ENCODE assay signal across 26 mouse cellular contexts in the genomic region with DNA sequence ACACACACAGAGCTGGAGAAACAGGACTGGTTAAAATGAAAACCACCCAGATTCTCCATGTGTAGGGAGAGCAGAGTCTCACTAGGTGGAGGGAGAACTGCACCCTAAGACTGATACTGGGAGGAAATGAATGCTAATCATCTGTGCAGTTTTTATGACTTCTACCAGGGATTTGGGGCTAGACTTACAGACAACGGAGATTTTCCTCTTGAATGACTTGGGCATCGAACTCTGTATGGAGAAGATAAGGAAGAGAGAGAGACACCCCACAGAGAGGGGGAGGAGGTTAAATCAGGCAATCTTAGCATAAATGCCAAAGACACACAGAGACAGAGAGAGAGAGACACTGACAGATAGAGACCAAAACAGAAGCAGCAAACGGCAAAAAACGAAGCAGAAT. TPM values are rescaled to one million over a fixed set of nuclear protein-coding genes. Genes with fewer than 3 reads are reported as not detected.
DNase-seq lines count a peak whose midpoint lies in the region; ATAC-seq and TF ChIP-seq lines count a peak whose summit lies in the region.
"Had no signal": no experiment of that assay in that cellular context is flagged by ENCODE, and none has a peak within 500 bp of the region (broad histone marks: within the 10 kb centered on the region; RNA-seq: fewer than 3 reads in every experiment).

No protein-coding gene starts in this region.

- no peak for TF ChIP-seq POLR2A in MEL (IDR thresholded peaks at IDR 0.05; ENCODE audit: control insufficient read depth in 1 of 2, insufficient read depth in 1 of 2, low read depth in 1 of 2, low read length in 2 of 2, poor library complexity in 1 of 2)

- H3K4me2 ChIP-seq in liver, postnatal 0 days (ENCODE audit: low read depth, low read length) = no peak overlapping the region

- TF ChIP-seq CTCF in G1E (IDR thresholded peaks at IDR 0.05; ENCODE audit: low read depth, low read length) (no peak), MEL (IDR thresholded peaks at IDR 0.05 in 2 of 3, conservative IDR thresholded peaks at IDR 0.05 in 1 of 3; ENCODE audit: control insufficient read depth in 1 of 3, insufficient read depth in 1 of 3, low read depth in 2 of 3, low read length in 3 of 3, poor library complexity in 1 of 3, severe bottlenecking in 1 of 3) (no peak)
- TF ChIP-seq CTCF in gastrocnemius, adult 2 months (IDR thresholded peaks at IDR 0.05) = no peak
- no peak for TF ChIP-seq CTCF in liver, postnatal 0 days (IDR thresholded peaks at IDR 0.05; ENCODE audit: low read depth)

- DNase-seq in G1E (ENCODE audit: low spot score) = peak; percentile 61
- DNase-seq in MEL (ENCODE audit: low read depth, low spot score) = peak; percentile 82
- no peak for DNase-seq in gastrocnemius, adult 2 months
- no peak for DNase-seq in ovary, postnatal 14 days (ENCODE audit: low spot score)
- DNase-seq in liver, postnatal 0 days = no peak
- DNase-seq: adrenal gland, adult 2 months; adrenal gland, adult 8-10 months; adrenal gland, postnatal 10 days; adrenal gland, postnatal 14 days; adrenal gland, postnatal 25 days; adrenal gland, postnatal 36 days; cerebellum, adult 11 months; cerebellum, adult 11-12 months; cerebellum, adult 18-20 months; cerebellum, adult 2 months; cerebellum, adult 8-10 months had no signal

- 60% methylated on average over 4 of the region's 4 CpGs for WGBS in liver, postnatal 0 days (ENCODE audit: insufficient replicate concordance)

- H3K27me3 ChIP-seq in G1E (ENCODE audit: insufficient read depth, low read length) (no peaks in the 10 kb centered on the region; the same call in 1 of the 2 replicates), MEL (ENCODE audit: control insufficient read depth in 1 of 2, insufficient read depth in 2 of 2, low read length in 2 of 2) (no peaks in the 10 kb centered on the region)
- H3K27me3 ChIP-seq in liver, postnatal 0 days (ENCODE audit: insufficient read depth, low read length) = no peaks in the 10 kb centered on the region
- H3K27me3 ChIP-seq: CH12.LX, Patski had no signal

- peaks cover 18% of the 10 kb centered on the region; the same call in 1 of the 2 replicates for H3K79me2 ChIP-seq in MEL (ENCODE audit: control insufficient read depth, insufficient read depth, low read length, poor library complexity)

- H3K4me1 ChIP-seq in G1E (ENCODE audit: insufficient read depth, low read depth, low read length) (peaks cover 79% of the 10 kb centered on the region), MEL (ENCODE audit: control insufficient read depth in 1 of 2, insufficient read depth in 2 of 2, low read length in 2 of 2) (peaks cover 2 to 23% of the 10 kb centered on the region in 2 experiments)
- peaks cover 8% of the 10 kb centered on the region for H3K4me1 ChIP-seq in liver, postnatal 0 days (ENCODE audit: insufficient read depth)

- TF ChIP-seq RAD21 in MEL (IDR thresholded peaks at IDR 0.05; ENCODE audit: low read depth, low read length) = no peak

- H3K4me3 ChIP-seq in G1E (ENCODE audit: low read depth, low read length) (no peak overlapping the region; the same call in 1 of the 2 replicates), MEL (ENCODE audit: control insufficient read depth in 1 of 2, insufficient read depth in 1 of 2, low read depth in 2 of 2, low read length in 2 of 2) (no peak overlapping the region)
- H3K4me3 ChIP-seq in gastrocnemius, adult 2 months = no peak overlapping the region
- H3K4me3 ChIP-seq in liver, postnatal 0 days (ENCODE audit: low read depth, low read length) = no peak overlapping the region

- peak; percentile 75 for ATAC-seq in G1E (ENCODE audit: extremely low read depth, insufficient number of reproducible peaks, low FRiP score, poor library complexity, severe bottlenecking)
- ATAC-seq in megakaryocyte progenitor cell, adult 5-6 weeks (replicated peaks; ENCODE audit: poor library complexity) = 0 out of 2 replicates have a peak, but pooled peaks have one; percentile 7
- ATAC-seq in liver, postnatal 0 days = no peak
- ATAC-seq: activated CD4-positive, CD25-positive, alpha-beta regulatory T cell, adult 4 months; CD4-positive, CD25-positive, alpha-beta regulatory T cell, adult 4 months; Patski had no signal

- peaks cover 96% of the 10 kb centered on the region for H3K36me3 ChIP-seq in G1E (replicated peaks)
- peaks cover 12 to 28% of the 10 kb centered on the region in 2 experiments for H3K36me3 ChIP-seq in MEL (ENCODE audit: control insufficient read depth in 1 of 2, insufficient read depth in 2 of 2, low read length in 2 of 2)
- H3K36me3 ChIP-seq in liver, postnatal 0 days (replicated peaks; ENCODE audit: insufficient read depth, low read length) = peaks cover 85% of the 10 kb centered on the region

- TF ChIP-seq EP300 in MEL (IDR thresholded peaks at IDR 0.05; ENCODE audit: low read depth in 1 of 2, low read length in 2 of 2) = peak; percentile 65 to 78
- TF ChIP-seq EP300 in liver, postnatal 0 days (IDR thresholded peaks at IDR 0.05; ENCODE audit: low read depth) = no peak

- intact Hi-C loops in gastrocnemius, adult 2 months (cut with DNase I) = loop anchor here (10.0 kb wide), 1 partner anchor 423 kb away; no protein-coding TSS in a partner anchor

- no peak overlapping the region for H3K9ac ChIP-seq in MEL (ENCODE audit: control insufficient read depth, low read depth, low read length, poor library complexity, severe bottlenecking)
- no peak overlapping the region for H3K9ac ChIP-seq in liver, postnatal 0 days (replicated peaks)

- no peaks in the 10 kb centered on the region for H3K9me3 ChIP-seq in G1E (replicated peaks)
- no peaks in the 10 kb centered on the region for H3K9me3 ChIP-seq in MEL (replicated peaks; ENCODE audit: insufficient read depth, low read length)
- H3K9me3 ChIP-seq in liver, postnatal 0 days (ENCODE audit: low read length) = no peaks in the 10 kb centered on the region

- H3K27ac ChIP-seq in MEL (ENCODE audit: control insufficient read depth, low read depth, low read length) = no peak overlapping the region
- no peak overlapping the region for H3K27ac ChIP-seq in gastrocnemius, adult 2 months
- H3K27ac ChIP-seq in liver, postnatal 0 days (ENCODE audit: low read depth) = no peak overlapping the region

TF ChIP-seq in MEL, 35 proteins besides CTCF, POLR2A, EP300 and RAD21 (continues in another document):
- peak; percentile 80 for TF ChIP-seq TCF12 (IDR thresholded peaks at IDR 0.05; ENCODE audit: low read depth, low read length)
- TF ChIP-seq GATA1 (IDR thresholded peaks at IDR 0.05; ENCODE audit: low read depth, low read length) = peak; percentile 75

RNA-seq across cellular contexts. Expression of gene Cdh24, which starts 6.7 kb away (rescaled TPM):
- total RNA-seq in G1E (2014; fragmentation: Nextera tagmentation) = 0.68 and 0.73 TPM in 2 replicates
- 0.11 and 0.35 TPM in 2 replicates for total RNA-seq in G1E (2017)
- 1.5 and 1.8 TPM in 2 replicates for polyA plus RNA-seq in G1E (2012)
- 0.89 and 0.92 TPM in 2 replicates for total RNA-seq in MEL (2012; rRNA removed)
- polyA plus RNA-seq in MEL (2012; ENCODE audit: insufficient read depth in 1 of 2, insufficient read length in 2 of 2, low read depth in 1 of 2, low replicate concordance in 2 of 2, missing spikeins in 1 of 2) = 1 to 10 TPM in 1 of 2 experiments, not detected in 1; 5.8 TPM
- 0.39 and 0.62 TPM in 2 replicates for total RNA-seq in megakaryocyte progenitor cell, adult 5-6 weeks (2015)
- 0.71 and 0.92 TPM in 2 replicates for total RNA-seq in megakaryocyte progenitor cell, adult 5-6 weeks (2017)
- total RNA-seq in gastrocnemius, adult 2 months (2021) = under 1 TPM; 0.46 to 0.53 TPM
- 0.09 and 0.11 TPM in 2 replicates for polyA plus RNA-seq in liver, postnatal 0 days (2015; fragmentation: Nextera tagmentation; extraction: Ambion mirVana)

RNA-seq across cellular contexts. Expression of gene Gm17606, which starts 7.1 kb away (rescaled TPM):
- total RNA-seq in G1E (2014; fragmentation: Nextera tagmentation) (not detected in 2 replicates), G1E (2017) (not detected in 2 replicates), MEL (2012; rRNA removed) (not detected in 2 replicates)
- polyA plus RNA-seq in G1E (2012) (not detected in 2 replicates), MEL (2012; ENCODE audit: insufficient read depth in 1 of 2, insufficient read length in 2 of 2, low read depth in 1 of 2, low replicate concordance in 2 of 2, missing spikeins in 1 of 2) (under 1 TPM in 1 of 2 experiments, not detected in 1; 0.99 TPM)
- not detected in 2 replicates for total RNA-seq in megakaryocyte progenitor cell, adult 5-6 weeks (2015)
- total RNA-seq in megakaryocyte progenitor cell, adult 5-6 weeks (2017) = not detected in 2 replicates
- not detected for total RNA-seq in gastrocnemius, adult 2 months (2021)
- polyA plus RNA-seq in liver, postnatal 0 days (2015; fragmentation: Nextera tagmentation; extraction: Ambion mirVana) = not detected in 2 replicates
- total RNA-seq: adrenal gland, adult 18-20 months; adrenal gland, adult 2 months; adrenal gland, adult 8-10 months; adrenal gland, postnatal 10 days; adrenal gland, postnatal 14 days; adrenal gland, postnatal 25 days; adrenal gland, postnatal 36 days; adrenal gland, postnatal 4 days; CH12.LX; ES-E14 had no signal
- polyA plus RNA-seq: activated CD4-positive, CD25-positive, alpha-beta regulatory T cell, adult 4 months; adrenal gland, adult 2 months; brain, embryonic 14.5 days; C2C12; CD4-positive, CD25-positive, alpha-beta regulatory T cell, adult 4 months; cerebellum, adult 2 months; Patski had no signal

RNA-seq across cellular contexts. Expression of gene Psmb11, which starts 26.7 kb away (rescaled TPM):
- total RNA-seq in G1E (2014; fragmentation: Nextera tagmentation) = not detected in 2 replicates
- total RNA-seq in G1E (2017) = 0.11 and 0.12 TPM in 2 replicates
- not detected in 2 replicates for polyA plus RNA-seq in G1E (2012)
- not detected in 2 replicates for total RNA-seq in MEL (2012; rRNA removed)
- under 1 TPM in 1 of 2 experiments, not detected in 1; 0.06 TPM for polyA plus RNA-seq in MEL (2012; ENCODE audit: insufficient read depth in 1 of 2, insufficient read length in 2 of 2, low read depth in 1 of 2, low replicate concordance in 2 of 2, missing spikeins in 1 of 2)
- not detected in 2 replicates for total RNA-seq in megakaryocyte progenitor cell, adult 5-6 weeks (2015)
- total RNA-seq in megakaryocyte progenitor cell, adult 5-6 weeks (2017) = 0.04 TPM in 1 of 2 replicates, not detected in the other
- total RNA-seq in gastrocnemius, adult 2 months (2021) = not detected
- not detected in 2 replicates for polyA plus RNA-seq in liver, postnatal 0 days (2015; fragmentation: Nextera tagmentation; extraction: Ambion mirVana)
- total RNA-seq: adrenal gland, adult 18-20 months; adrenal gland, adult 2 months; adrenal gland, adult 8-10 months; adrenal gland, postnatal 10 days; adrenal gland, postnatal 14 days; adrenal gland, postnatal 25 days; adrenal gland, postnatal 36 days; adrenal gland, postnatal 4 days; CH12.LX; ES-E14 had no signal
- polyA plus RNA-seq: activated CD4-positive, CD25-positive, alpha-beta regulatory T cell, adult 4 months; adrenal gland, adult 2 months; CD4-positive, CD25-positive, alpha-beta regulatory T cell, adult 4 months; cerebellum, adult 2 months had no signal

RNA-seq across cellular contexts. Expression of gene Psmb5, which starts 30.1 kb away (rescaled TPM):
- total RNA-seq in G1E (2014; fragmentation: Nextera tagmentation) (26.5 and 32.1 TPM in 2 replicates), G1E (2017) (50.8 and 56.8 TPM in 2 replicates), MEL (2012; rRNA removed) (305 and 327 TPM in 2 replicates)
- polyA plus RNA-seq in G1E (2012) (149 and 159 TPM in 2 replicates), MEL (2012; ENCODE audit: insufficient read depth in 1 of 2, insufficient read length in 2 of 2, low read depth in 1 of 2, low replicate concordance in 2 of 2, missing spikeins in 1 of 2) (100 to 1,000 TPM; 318 to 546 TPM)
- 189 and 217 TPM in 2 replicates for total RNA-seq in megakaryocyte progenitor cell, adult 5-6 weeks (2015)
- total RNA-seq in megakaryocyte progenitor cell, adult 5-6 weeks (2017) = 58.9 and 64.6 TPM in 2 replicates
- total RNA-seq in gastrocnemius, adult 2 months (2021) = 100 to 1,000 TPM; 161 to 172 TPM
- polyA plus RNA-seq in liver, postnatal 0 days (2015; fragmentation: Nextera tagmentation; extraction: Ambion mirVana) = 148 and 157 TPM in 2 replicates

RNA-seq across cellular contexts. Expression of gene 1700123O20Rik, which starts 38.1 kb away (rescaled TPM):
- total RNA-seq in G1E (2014; fragmentation: Nextera tagmentation) (38.2 and 45.2 TPM in 2 replicates), G1E (2017) (34.1 and 34.6 TPM in 2 replicates), MEL (2012; rRNA removed) (44.2 and 47.0 TPM in 2 replicates)
- polyA plus RNA-seq in G1E (2012) (10.1 and 12.5 TPM in 2 replicates), MEL (2012; ENCODE audit: insufficient read depth in 1 of 2, insufficient read length in 2 of 2, low read depth in 1 of 2, low replicate concordance in 2 of 2, missing spikeins in 1 of 2) (10 to 100 TPM in 1 of 2 experiments, not detected in 1; 72.8 TPM)
- total RNA-seq in megakaryocyte progenitor cell, adult 5-6 weeks (2015) = 75.7 and 80.2 TPM in 2 replicates
- total RNA-seq in megakaryocyte progenitor cell, adult 5-6 weeks (2017) = 47.3 and 52.3 TPM in 2 replicates
- total RNA-seq in gastrocnemius, adult 2 months (2021) = 10 to 100 TPM in 1 of 2 experiments, 1 to 10 TPM in 1; 7.0 to 11.0 TPM
- polyA plus RNA-seq in liver, postnatal 0 days (2015; fragmentation: Nextera tagmentation; extraction: Ambion mirVana) = 50.9 and 53.3 TPM in 2 replicates

Comparison
In these comparisons a context has a peak if more than half of its experiments do, and no peak if none do; other contexts are left out.
1. DNase-seq: peak in G1E (single experiment) and MEL (single experiment); none in gastrocnemius, adult 2 months (single experiment), ovary, postnatal 14 days (single experiment) and liver, postnatal 0 days (single experiment).